Mouse (Mus musculus) testis, adult 2 months (tissue): Measurements from ENCODE around the gene Axin1. TPM values are rescaled to one million over a fixed set of nuclear protein-coding genes. Genes with fewer than 3 reads are reported as not detected.
"Not testable (repeated sequence)": the region's sequence is repeated elsewhere in the genome, so short reads cannot be mapped to it uniquely, and the experiment has no call there.

ENCODE experiments used
- H3K27ac ChIP-seq: fragments of 200-500 bp; 2 replicates; pipeline ENCODE4 v1.5.1; 2012; ENCODE audit warnings: low read depth, low read length; ENCODE audit not compliant: control insufficient read depth, insufficient read depth
- H3K27me3 ChIP-seq: fragments of 200-500 bp; 2 replicates; pipeline ENCODE4 v1.6.1; 2012; ENCODE audit warnings: mild to moderate bottlenecking, low read length, moderate library complexity; ENCODE audit not compliant: control insufficient read depth, insufficient read depth
- H3K36me3 ChIP-seq: fragments of 200-500 bp; 2 replicates; pipeline ENCODE4 v1.6.1; 2012; ENCODE audit warnings: mild to moderate bottlenecking, low read length; ENCODE audit not compliant: control insufficient read depth, insufficient read depth
- H3K4me1 ChIP-seq: fragments of 200-500 bp; 2 replicates; pipeline ENCODE4 v1.6.1; 2012; ENCODE audit warnings: low read length; ENCODE audit not compliant: control insufficient read depth, insufficient read depth
- H3K4me3 ChIP-seq: fragments of 200-500 bp; 2 replicates; pipeline ENCODE4 v1.5.1; 2012; ENCODE audit warnings: low read depth, mild to moderate bottlenecking, low read length, moderate library complexity, mixed read lengths; ENCODE audit not compliant: control insufficient read depth
- CTCF ChIP-seq: fragments of 200-500 bp; IDR thresholded peaks from 2 replicates; pipeline ENCODE4 v1.5.1; 2012; ENCODE audit warnings: low read depth, mild to moderate bottlenecking, inconsistent platforms, low read length, moderate library complexity; ENCODE audit not compliant: control insufficient read depth, insufficient read depth, insufficient replicate concordance
- POLR2A ChIP-seq: fragments of 200-500 bp; IDR thresholded peaks from 2 replicates; pipeline ENCODE4 v1.6.1; 2012; ENCODE audit warnings: low read depth, mild to moderate bottlenecking, inconsistent platforms, low read length, moderate library complexity; ENCODE audit not compliant: control insufficient read depth
- polyA plus RNA-seq: library from polyadenylated mRNA; depleted of rRNA; stranded (reverse); fragments of >200 nt; gene quantifications from 2 replicates; pipeline ENCODE4 v1.2.3, GENCODE M21; 2012

The Axin1 gene
- polyA plus RNA-seq, 1 experiment = 15.0 TPM

DNA sequence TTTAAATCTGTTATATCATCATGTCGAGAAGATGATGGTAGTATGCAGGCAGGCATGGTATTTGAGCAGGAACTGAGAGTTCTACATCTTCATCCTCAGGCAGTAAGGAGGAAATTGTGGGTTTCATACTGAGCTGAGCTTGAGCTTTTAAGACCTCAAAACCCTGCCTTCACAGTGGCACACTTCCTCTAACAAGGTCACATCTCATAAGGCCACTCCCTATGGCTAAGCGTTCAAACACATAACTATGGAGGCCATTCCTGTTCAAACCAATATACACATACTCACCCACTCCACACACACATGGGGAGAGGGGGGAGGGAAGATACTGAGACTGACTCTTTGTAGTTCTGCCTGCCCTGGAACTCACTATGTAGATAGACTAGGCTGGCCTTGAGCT is 29.6 kb downstream of the Axin1 start:
- Histone ChIP-seq H3K4me1 (no peaks in the 10 kb centered on the region), H3K36me3 (no peaks in the 10 kb centered on the region), H3K4me3 (no peak overlapping the region), H3K27me3 (no peaks in the 10 kb centered on the region), H3K27ac (no peak overlapping the region)
- no peak for TF ChIP-seq CTCF
- no peak for TF ChIP-seq POLR2A

DNA sequence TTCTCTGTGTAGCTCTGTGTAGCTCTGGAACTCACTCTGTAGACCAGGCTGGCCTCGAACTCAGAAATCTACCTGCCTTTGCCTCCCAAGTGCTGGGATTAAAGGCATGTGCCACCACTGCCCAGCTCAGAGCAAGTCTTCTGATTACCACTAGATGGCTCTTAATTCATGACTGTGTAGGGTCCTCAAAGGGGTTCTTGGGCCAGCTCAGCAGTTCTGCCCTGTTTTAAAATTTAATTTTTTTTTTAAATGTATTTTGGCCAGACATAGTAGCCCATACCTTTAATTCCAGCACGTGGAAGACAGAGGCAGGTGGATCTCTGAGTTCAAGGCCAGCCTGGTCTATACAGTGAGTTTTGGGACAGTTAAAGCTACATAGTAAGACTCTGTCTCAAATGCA is 36.8 kb downstream of the Axin1 start:
- not testable (repeated sequence) for H3K36me3 ChIP-seq, H3K27me3 ChIP-seq, H3K4me1 ChIP-seq

DNA sequence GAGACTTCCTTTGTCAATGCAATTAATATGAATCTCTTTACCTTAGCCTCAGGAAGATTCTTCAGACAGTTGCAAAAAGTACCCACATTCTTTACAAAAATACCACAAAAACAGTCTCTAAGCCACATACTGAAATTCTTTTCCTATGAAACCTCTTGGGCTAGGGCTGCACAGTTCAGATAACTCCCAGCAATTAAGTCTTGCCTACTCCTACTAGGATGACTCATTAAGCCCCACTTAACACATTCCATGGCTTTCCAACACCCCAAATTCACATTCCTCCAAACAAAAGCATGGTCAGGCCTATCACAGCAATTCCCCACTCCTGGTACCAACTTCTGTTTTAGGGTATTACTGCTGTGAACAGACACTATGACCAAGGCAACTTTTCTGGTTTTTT is 40.1 kb downstream of the Axin1 start:
- Histone ChIP-seq H3K27me3 (no peaks in the 10 kb centered on the region), H3K27ac (no peak overlapping the region), H3K36me3 (peaks cover 3% of the 10 kb centered on the region), H3K4me3 (no peak overlapping the region), H3K4me1 (no peaks in the 10 kb centered on the region)
- no peak for TF ChIP-seq POLR2A
- TF ChIP-seq CTCF = no peak

More for the DNA sequence above, 36.8 kb downstream of the Axin1 start:
- not testable (repeated sequence) for H3K4me3 ChIP-seq, H3K27ac ChIP-seq

DNA sequence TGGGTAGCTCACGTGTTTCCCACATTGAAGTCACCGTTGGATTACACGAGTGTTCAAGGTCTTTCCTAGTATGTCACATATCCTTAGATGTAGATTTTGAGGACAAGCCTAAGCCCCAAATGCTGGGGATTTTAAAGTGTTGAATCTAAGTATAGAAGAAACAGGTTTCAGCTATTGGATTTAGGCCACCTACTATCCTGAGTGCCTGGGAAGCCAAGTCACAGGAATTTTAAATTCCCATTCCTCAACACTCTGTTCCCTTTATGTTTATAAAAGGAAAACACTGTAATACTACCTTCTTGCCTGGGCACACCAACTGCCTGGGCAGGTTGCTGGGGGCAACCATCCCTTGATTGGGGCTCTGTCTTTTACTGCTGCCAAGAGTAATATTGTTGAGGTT is 42.7 kb downstream of the Axin1 start:
- no peaks in the 10 kb centered on the region for H3K27me3 ChIP-seq
- peaks cover 6% of the 10 kb centered on the region for H3K36me3 ChIP-seq
- no peak overlapping the region for H3K4me3 ChIP-seq
- no peak overlapping the region for H3K27ac ChIP-seq
- no peaks in the 10 kb centered on the region for H3K4me1 ChIP-seq
- TF ChIP-seq POLR2A (no peak), CTCF (no peak)

DNA sequence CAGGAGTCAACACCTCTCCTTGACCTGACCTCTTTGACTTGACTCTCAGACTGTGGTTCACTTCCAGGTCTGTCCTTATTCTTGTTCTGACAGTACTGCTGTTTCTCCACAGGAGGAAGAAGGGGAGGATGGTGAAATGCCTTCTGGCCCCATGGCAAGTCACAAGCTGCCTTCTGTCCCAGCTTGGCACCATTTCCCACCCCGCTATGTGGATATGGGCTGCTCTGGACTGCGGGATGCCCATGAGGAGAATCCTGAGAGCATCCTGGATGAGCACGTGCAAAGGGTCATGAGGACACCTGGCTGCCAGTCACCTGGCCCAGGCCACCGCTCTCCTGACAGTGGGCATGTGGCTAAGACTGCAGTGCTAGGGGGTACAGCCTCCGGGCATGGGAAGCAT is 49.1 kb downstream of the Axin1 start:
- H3K4me1 ChIP-seq = no peaks in the 10 kb centered on the region
- H3K27ac ChIP-seq = no peak overlapping the region
- TF ChIP-seq POLR2A (no peak), CTCF (no peak)
- no peaks in the 10 kb centered on the region for H3K27me3 ChIP-seq
- H3K36me3 ChIP-seq = peaks cover 7% of the 10 kb centered on the region
- no peak overlapping the region for H3K4me3 ChIP-seq

DNA sequence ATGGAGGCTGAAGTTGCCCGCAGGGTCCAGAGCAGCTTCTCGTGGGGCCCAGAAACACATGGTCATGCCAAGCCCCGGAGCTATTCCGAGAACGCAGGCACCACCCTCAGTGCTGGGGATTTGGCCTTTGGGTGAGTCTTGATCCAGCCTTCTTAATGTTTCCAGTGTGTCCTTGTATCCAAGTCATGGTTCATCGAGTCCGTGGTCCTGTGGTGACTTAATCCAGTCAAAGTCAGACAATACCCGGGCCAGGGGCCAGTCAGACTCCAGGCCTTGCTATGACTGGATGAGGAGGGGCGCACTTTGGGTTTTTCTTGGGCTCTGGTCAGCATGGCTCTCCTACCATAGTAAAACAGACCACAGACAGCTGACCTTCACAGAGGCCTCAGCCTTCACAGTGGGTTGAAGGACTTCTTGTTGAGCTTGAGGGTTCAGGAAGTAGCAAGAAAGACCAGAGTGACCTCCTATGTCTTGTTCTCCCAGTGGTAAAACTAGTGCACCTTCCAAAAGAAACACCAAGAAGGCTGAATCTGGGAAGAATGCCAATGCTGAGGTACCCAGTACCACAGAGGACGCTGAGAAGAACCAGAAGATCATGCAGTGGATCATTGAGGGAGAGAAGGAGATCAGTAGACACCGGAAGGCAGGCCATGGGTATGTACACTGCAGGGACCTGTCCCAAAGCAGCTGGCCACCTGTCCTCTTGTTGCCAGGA is 49.8 kb downstream of the Axin1 start:
- no peak overlapping the region for H3K27ac ChIP-seq
- TF ChIP-seq CTCF (no peak), POLR2A (no peak)
- H3K27me3 ChIP-seq = no peaks in the 10 kb centered on the region
- no peaks in the 10 kb centered on the region for H3K4me1 ChIP-seq
- H3K4me3 ChIP-seq = no peak overlapping the region
- H3K36me3 ChIP-seq = peaks cover 8% of the 10 kb centered on the region

DNA sequence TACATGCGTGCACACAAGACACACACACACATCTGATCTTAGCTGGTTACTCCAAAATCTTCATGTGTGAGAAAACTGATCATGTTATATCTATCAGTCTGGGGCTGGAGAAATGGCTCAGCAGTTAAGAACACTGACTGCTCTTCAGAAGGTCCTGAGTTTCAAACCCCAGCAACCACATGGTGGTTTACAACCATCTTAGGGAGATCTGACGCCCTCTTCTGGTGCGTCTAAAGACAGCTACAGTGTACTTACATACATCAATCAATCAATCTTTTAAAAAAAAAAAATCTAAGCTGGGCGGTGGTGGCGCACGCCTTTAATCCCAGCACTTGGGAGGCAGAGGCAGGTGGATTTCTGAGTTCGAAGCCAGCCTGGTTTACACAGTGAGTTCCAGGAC is 53.0 kb downstream of the Axin1 start:
- not testable (repeated sequence) for H3K27ac ChIP-seq

DNA sequence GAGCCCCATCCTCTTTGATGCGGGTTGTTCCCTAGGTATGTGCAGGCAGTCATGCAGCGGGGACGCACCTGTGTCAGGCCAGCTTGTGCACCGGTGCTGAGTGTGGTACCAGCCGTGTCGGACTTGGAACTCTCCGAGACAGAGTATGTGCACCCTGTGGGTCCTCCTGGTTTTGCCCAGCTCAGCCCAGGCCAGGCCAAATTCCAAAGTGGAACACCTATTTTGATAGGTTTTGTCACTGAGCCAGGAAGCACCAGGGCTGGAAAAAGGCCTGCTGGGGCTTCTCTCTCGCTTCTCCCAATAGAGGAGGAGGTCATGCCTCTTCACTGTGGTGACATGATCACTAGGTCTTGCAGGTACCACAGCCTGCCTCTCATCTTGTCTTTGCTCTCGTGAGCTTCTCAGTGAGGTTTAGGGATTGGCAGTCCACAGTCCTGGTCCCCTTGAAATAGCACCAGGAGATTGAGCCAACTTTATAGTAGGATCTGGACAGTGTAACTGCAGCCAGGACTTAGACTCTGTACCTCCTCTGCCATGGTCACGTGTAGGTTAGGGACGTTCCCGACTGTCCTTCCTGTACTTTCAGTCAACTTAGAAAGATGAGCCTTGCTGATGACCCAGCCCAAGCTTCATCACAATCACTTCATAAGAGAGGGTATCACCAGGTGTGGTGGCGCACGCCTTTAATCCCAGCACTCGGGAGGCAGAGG is 54.1 kb downstream of the Axin1 start:
- no peak for TF ChIP-seq POLR2A
- no peak overlapping the region for H3K27ac ChIP-seq
- H3K4me1 ChIP-seq = no peaks in the 10 kb centered on the region
- H3K27me3 ChIP-seq = no peaks in the 10 kb centered on the region
- no peak overlapping the region for H3K4me3 ChIP-seq
- H3K36me3 ChIP-seq = peaks cover 4% of the 10 kb centered on the region

More for the DNA sequence above, 53.0 kb downstream of the Axin1 start:
- H3K4me3 ChIP-seq, H3K36me3 ChIP-seq, H3K4me1 ChIP-seq, H3K27me3 ChIP-seq: not testable (repeated sequence)
